Mouse (Mus musculus): ENCODE data around the gene Gm1604a. TPM values are rescaled to one million over a fixed set of nuclear protein-coding genes. Genes with fewer than 3 reads are reported as not detected.

Gm1604a gene
- total RNA-seq, 1 experiment from 2014 or later, result not detected

Other genes starting within 250 kb of the Gm1604a start
- 17.9 and 29.0 TPM in 2 replicates for gene Ezr, start 242.8 kb upstream of the Gm1604a start, total RNA-seq (2021)
- gene Rsph3b, start 76.9 kb upstream of the Gm1604a start, total RNA-seq (2021), result 45.2 and 47.3 TPM in 2 replicates
- gene Tagap1, start 64.4 kb upstream of the Gm1604a start, total RNA-seq (2021), result 21.3 and 22.2 TPM in 2 replicates
- 474 TPM in 2 replicates for gene Rnaset2b, start 54.9 kb upstream of the Gm1604a start, total RNA-seq (2021)
- 0.52 TPM in 1 of 2 replicates, not detected in the other for gene Gm49721, start 46.7 kb upstream of the Gm1604a start, total RNA-seq (2021)
- 11.4 and 15.3 TPM in 2 replicates for gene Rps6ka2, start 144.5 kb downstream of the Gm1604a start, total RNA-seq (2021)

Data from adrenal gland, postnatal 25 days (tissue).